Mouse (Mus musculus): ENCODE measurements around the gene Rpain. TPM values are rescaled to one million over a fixed set of nuclear protein-coding genes. Genes with fewer than 3 reads are reported as not detected.

The Rpain gene
- polyA plus RNA-seq (2017; shearing (Covaris generic)), result 96.5 TPM

DNA sequence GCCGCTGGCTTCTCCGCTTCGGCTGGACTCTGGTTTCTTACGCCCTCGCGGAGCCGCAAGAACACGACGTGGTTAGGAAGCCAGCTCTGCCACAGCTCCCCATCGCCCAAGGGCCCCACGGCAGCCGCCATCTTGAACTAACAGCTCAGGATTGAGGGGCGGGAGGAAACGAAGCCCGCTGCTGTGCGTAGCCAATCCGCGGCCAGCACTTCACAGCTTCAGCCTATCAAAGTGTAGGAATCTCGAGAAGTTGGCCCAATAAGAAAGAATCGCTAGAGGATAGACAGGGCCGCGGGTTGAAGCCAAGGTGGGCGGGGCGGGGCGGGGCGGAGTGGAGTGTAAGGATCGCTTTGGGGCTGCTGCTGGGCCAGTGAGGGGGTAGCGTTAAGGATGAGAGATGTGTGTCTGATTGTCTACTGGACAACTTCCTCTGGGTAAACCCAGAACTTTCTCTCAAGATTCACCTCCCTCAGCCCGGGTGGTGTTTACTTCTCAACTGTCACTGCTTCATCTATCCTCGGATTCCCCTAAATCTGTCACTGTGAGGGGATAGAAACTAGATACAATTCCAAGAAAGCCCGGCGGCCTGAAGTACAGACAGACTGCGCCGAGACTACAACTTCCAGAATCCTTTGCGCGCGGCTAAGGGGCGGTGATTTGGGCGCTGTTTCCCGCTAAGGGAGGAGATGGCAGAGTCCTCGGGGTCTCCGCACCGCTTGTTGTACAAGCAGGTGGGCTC lies at the start of gene Rpain, which contains the start of gene Nup88:
TSS of gene Rpain (plus strand) at position 393 of the 739 bp plus-strand sequence.
TSS of gene Nup88 (minus strand) at position 153 of the 739 bp plus-strand sequence.

DNA sequence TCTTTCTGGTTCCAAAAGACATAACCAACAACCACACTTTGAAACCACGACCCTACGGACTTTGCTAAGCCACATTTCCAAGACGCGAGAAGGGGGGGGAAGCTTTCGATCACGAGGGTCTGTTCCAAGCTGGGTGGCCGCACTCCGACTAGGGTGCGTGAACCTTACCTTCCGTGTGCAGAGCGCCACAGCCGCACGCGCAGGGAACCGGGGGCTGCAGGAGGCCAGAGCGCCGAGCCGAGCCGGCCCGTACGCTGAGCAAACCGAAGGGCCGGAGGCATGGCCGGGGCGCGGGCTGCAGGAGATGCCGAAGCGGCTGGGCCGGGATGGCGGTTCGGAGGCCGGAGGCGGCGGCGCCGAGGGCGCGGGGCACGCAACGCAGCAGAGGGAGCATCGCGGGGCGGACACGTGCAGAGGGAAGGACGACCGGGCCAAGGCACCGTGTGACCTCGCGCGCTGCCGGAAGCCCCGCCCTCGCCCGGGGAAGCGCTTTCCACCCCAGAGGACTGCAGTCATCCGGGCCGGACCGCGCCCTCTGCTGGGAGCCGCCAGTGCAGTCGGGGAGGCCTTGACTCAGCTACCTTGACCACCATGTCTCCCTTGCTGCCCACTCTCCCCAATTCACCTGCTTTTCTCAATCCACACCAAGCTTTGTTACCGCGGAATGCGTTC lies 12.7 kb downstream of the Rpain start, which contains the start of gene C1qbp:
TSS of gene C1qbp (minus strand) at position 470 of the 672 bp plus-strand sequence.

DNA sequence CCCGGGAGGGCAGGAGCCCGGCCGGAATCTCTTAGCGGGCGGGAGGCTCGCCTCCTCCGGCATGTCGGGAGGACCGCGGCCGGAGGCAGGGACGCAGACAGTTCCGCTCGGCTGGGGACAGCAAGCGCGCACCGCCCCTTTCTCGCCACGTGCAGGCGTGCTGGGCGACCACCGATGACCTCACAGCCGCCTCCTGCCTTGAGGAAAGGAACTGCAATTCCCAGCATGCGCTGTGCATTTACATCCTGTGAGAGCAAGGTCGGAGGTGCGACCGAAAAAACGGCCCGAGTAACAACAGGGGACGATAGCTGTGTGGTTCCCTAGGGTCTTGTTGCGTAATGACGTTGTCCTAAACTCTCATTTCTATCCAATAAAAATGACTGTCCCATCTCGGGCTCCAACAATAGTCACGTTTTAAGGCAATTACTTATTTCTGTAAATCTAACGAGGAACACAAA lies 34.3 kb downstream of the Rpain start, which contains the start of gene Dhx33:
TSS of gene Dhx33 (minus strand) at position 122 of the 458 bp plus-strand sequence.

DNA sequence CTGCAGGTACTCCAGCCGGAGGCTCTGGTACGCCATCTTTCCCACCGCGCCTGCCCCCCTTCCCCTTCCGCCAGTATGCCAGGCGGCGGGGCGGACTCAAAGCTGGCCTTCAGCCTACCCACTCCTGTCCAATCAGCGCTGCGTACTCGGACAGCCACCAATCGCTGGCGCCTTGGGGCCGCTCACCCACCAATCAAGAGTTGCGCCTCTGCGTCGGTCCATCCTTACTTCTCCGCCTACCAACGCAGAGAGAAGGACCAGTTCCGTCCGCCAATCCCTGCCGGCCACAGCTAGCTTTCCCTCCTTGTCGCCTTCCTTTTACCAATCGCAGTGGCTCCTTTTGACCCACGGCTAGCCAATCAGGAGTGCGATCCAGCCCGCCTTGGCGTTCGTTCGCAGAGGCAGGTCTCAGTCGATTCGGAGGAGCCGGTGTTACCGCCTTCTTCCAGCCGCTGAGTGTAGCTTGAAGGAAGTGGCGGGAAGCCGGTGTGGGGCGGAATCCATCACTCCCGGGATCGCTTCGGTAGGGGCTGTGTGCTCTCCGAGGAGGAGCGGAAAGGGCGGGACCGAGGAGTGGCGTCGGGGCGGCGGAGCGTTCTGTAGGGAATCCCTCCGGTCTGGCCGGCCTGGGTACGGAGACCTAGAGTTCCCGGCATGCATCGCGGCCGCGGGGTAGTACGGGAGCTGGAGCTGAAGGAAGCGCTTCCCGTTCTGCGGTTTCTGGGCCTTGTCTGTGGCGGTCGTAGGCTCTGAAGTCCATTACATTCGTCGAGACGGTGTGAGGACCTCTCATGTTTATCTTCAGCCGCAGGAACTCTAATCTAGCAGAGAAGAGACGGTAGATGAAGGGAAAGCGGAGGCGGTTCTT lies 49.4 kb downstream of the Rpain start, which contains the start of the genes Mis12 and Derl2:
TSS of gene Mis12 (plus strand) at position 411 of the 868 bp plus-strand sequence.
TSS of gene Derl2 (minus strand) at position 641 of the 868 bp plus-strand sequence.

Other genes starting within 250 kb of the Rpain start
- 7.6 TPM for gene Zfp3, start 206.0 kb upstream of the Rpain start, polyA plus RNA-seq (2017; shearing (Covaris generic))
- 0.38 TPM for gene Scimp, start 157.6 kb upstream of the Rpain start, polyA plus RNA-seq (2017; shearing (Covaris generic))
- 46.9 TPM for gene Rabep1, start 125.4 kb upstream of the Rpain start, polyA plus RNA-seq (2017; shearing (Covaris generic))
- 111 TPM for gene Nup88, start 240 bp upstream of the Rpain start, polyA plus RNA-seq (2017; shearing (Covaris generic))
- gene C1qbp, start 12.8 kb downstream of the Rpain start, polyA plus RNA-seq (2017; shearing (Covaris generic)), result 136 TPM
- gene Dhx33, start 34.2 kb downstream of the Rpain start, polyA plus RNA-seq (2017; shearing (Covaris generic)), result 21.9 TPM
- gene Mis12, start 49.4 kb downstream of the Rpain start, polyA plus RNA-seq (2017; shearing (Covaris generic)), result 31.1 TPM
- 78.2 TPM for gene Derl2, start 49.6 kb downstream of the Rpain start, polyA plus RNA-seq (2017; shearing (Covaris generic))
- 10.3 TPM for gene 6330403K07Rik, start 63.3 kb downstream of the Rpain start, polyA plus RNA-seq (2017; shearing (Covaris generic))
- 0.50 TPM for gene Nlrp1a, start 174.5 kb downstream of the Rpain start, polyA plus RNA-seq (2017; shearing (Covaris generic))